Mouse (Mus musculus): ENCODE measurements at regions not wholly inside any gene's neighbourhood (a gene's known extent, or its start where the extent isn't known, plus 50 kb on each side); places are given as distances from the start of the nearest gene placed in this dataset.

DNA sequence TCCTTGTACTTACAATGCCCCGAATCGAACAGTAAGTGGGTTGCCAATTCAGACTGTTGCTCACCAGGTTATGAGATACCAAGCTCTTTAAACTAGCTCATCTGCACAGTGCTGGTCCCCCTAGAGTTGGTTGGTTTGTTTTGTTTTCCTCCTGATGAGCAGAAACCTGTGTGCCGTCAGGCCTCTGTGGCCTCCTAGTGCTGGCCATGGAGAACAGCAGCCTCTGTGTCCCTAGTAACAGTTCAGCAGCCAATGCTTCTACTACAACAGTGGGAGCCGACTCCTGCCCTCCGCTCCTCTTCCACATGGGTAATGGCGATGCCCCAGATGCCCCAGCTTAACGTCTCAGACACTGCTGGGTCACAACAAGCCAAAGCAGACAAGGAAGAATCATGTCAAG lies 209.5 kb upstream of the Mkln1 start:
- Histone ChIP-seq H3K27me3 (ENCODE audit: control insufficient read depth, insufficient read depth, low read length) (no peaks in the 10 kb centered on the region), H3K4me1 (ENCODE audit: control insufficient read depth, insufficient read depth, low read length) (no peaks in the 10 kb centered on the region), H3K9ac (replicated peaks; ENCODE audit: low read depth, low read length) (no peak overlapping the region), H3K4me2 (replicated peaks; ENCODE audit: low read depth, low read length) (no peak overlapping the region), H3K4me3 (ENCODE audit: low read depth, low read length) (no peak overlapping the region), H3K9me3 (ENCODE audit: control insufficient read depth, low read depth, low read length) (no peaks in the 10 kb centered on the region), H3K36me3 (ENCODE audit: control insufficient read depth, insufficient read depth, low read length) (no peaks in the 10 kb centered on the region), H3K27ac (ENCODE audit: low read length) (no peak overlapping the region)
- WGBS = 60% methylated on average over 7 of the region's 7 CpGs
- ATAC-seq (ENCODE audit: insufficient number of reproducible peaks, insufficient read depth, low FRiP score, low read depth) = no peak

DNA sequence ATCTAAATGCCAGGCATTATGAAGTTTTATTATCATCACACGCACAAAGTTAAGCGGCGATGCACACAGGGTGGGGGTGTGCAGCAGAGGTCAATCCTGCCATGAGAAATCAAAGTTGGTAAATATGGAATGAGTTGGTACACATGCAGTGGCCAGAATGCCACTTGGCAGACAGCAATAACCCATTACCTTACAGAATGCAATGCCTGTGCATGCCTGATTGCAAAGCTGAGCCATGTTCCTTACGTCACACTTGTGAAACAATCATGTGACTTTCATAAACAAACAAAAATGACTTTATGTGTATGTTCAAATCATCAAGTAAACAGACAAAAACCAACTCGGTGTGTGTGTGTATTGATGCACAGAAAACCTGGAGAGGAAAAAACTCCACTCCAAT lies 208.5 kb upstream of the Mkln1 start:
- WGBS = 61% methylated on average over 5 of the region's 5 CpGs
- no peak for ATAC-seq (ENCODE audit: insufficient number of reproducible peaks, insufficient read depth, low FRiP score, low read depth)
- Histone ChIP-seq H3K9ac (replicated peaks; ENCODE audit: low read depth, low read length) (no peak overlapping the region), H3K4me2 (replicated peaks; ENCODE audit: low read depth, low read length) (no peak overlapping the region), H3K4me1 (ENCODE audit: control insufficient read depth, insufficient read depth, low read length) (no peaks in the 10 kb centered on the region), H3K9me3 (ENCODE audit: control insufficient read depth, low read depth, low read length) (no peaks in the 10 kb centered on the region), H3K36me3 (ENCODE audit: control insufficient read depth, insufficient read depth, low read length) (no peaks in the 10 kb centered on the region), H3K4me3 (ENCODE audit: low read depth, low read length) (no peak overlapping the region), H3K27ac (ENCODE audit: low read length) (no peak overlapping the region), H3K27me3 (ENCODE audit: control insufficient read depth, insufficient read depth, low read length) (no peaks in the 10 kb centered on the region)

- ATAC-seq (ENCODE audit: insufficient number of reproducible peaks, insufficient read depth, low FRiP score, low read depth) = no peak
- Histone ChIP-seq H3K27ac (ENCODE audit: low read length) (no peak overlapping the region), H3K27me3 (ENCODE audit: control insufficient read depth, insufficient read depth, low read length) (no peaks in the 10 kb centered on the region), H3K4me3 (ENCODE audit: low read depth, low read length) (no peak overlapping the region), H3K9ac (replicated peaks; ENCODE audit: low read depth, low read length) (no peak overlapping the region), H3K4me1 (ENCODE audit: control insufficient read depth, insufficient read depth, low read length) (no peaks in the 10 kb centered on the region), H3K9me3 (ENCODE audit: control insufficient read depth, low read depth, low read length) (no peaks in the 10 kb centered on the region), H3K4me2 (replicated peaks; ENCODE audit: low read depth, low read length) (no peak overlapping the region), H3K36me3 (ENCODE audit: control insufficient read depth, insufficient read depth, low read length) (no peaks in the 10 kb centered on the region)
- WGBS = 44% methylated on average over 5 of the region's 5 CpGs
Observed at GRCm38 (mm10) chr6:31190628-31191373, 207.7 kb upstream of the Mkln1 start.

- H3K4me2 ChIP-seq (replicated peaks; ENCODE audit: low read depth, low read length) = no peak overlapping the region
- no peak overlapping the region for H3K27ac ChIP-seq (ENCODE audit: low read length)
- ATAC-seq (ENCODE audit: insufficient number of reproducible peaks, insufficient read depth, low FRiP score, low read depth) = peak; percentile 57; the same call in 1 of the 2 replicates
- H3K27me3 ChIP-seq (ENCODE audit: control insufficient read depth, insufficient read depth, low read length) = no peaks in the 10 kb centered on the region
- no peak overlapping the region for H3K9ac ChIP-seq (replicated peaks; ENCODE audit: low read depth, low read length)
- H3K36me3 ChIP-seq (ENCODE audit: control insufficient read depth, insufficient read depth, low read length) = no peaks in the 10 kb centered on the region
- H3K4me3 ChIP-seq (ENCODE audit: low read depth, low read length) = no peak overlapping the region
- H3K9me3 ChIP-seq (ENCODE audit: control insufficient read depth, low read depth, low read length) = no peaks in the 10 kb centered on the region
- 70% methylated on average over 14 of the region's 14 CpGs for WGBS
- H3K4me1 ChIP-seq (ENCODE audit: control insufficient read depth, insufficient read depth, low read length) = no peaks in the 10 kb centered on the region
Observed at GRCm38 (mm10) chr6:31191577-31191976, 207.0 kb upstream of the Mkln1 start.

- no peaks in the 10 kb centered on the region for H3K4me1 ChIP-seq (ENCODE audit: control insufficient read depth, insufficient read depth, low read length)
- H3K9me3 ChIP-seq (ENCODE audit: control insufficient read depth, low read depth, low read length) = no peaks in the 10 kb centered on the region
- ATAC-seq (ENCODE audit: insufficient number of reproducible peaks, insufficient read depth, low FRiP score, low read depth) = no peak
- no peaks in the 10 kb centered on the region for H3K27me3 ChIP-seq (ENCODE audit: control insufficient read depth, insufficient read depth, low read length)
- no peak overlapping the region for H3K4me3 ChIP-seq (ENCODE audit: low read depth, low read length)
- no peak overlapping the region for H3K9ac ChIP-seq (replicated peaks; ENCODE audit: low read depth, low read length)
- no peaks in the 10 kb centered on the region for H3K36me3 ChIP-seq (ENCODE audit: control insufficient read depth, insufficient read depth, low read length)
- 71% methylated on average over 4 of the region's 4 CpGs for WGBS
- H3K27ac ChIP-seq (ENCODE audit: low read length) = no peak overlapping the region
- H3K4me2 ChIP-seq (replicated peaks; ENCODE audit: low read depth, low read length) = no peak overlapping the region
Observed at GRCm38 (mm10) chr6:31192197-31192596, 206.3 kb upstream of the Mkln1 start.

- ATAC-seq (ENCODE audit: insufficient number of reproducible peaks, insufficient read depth, low FRiP score, low read depth) = no peak
- no peak overlapping the region for H3K27ac ChIP-seq (ENCODE audit: low read length)
- 86% methylated on average over 5 of the region's 5 CpGs for WGBS
- no peaks in the 10 kb centered on the region for H3K27me3 ChIP-seq (ENCODE audit: control insufficient read depth, insufficient read depth, low read length)
- H3K9ac ChIP-seq (replicated peaks; ENCODE audit: low read depth, low read length) = no peak overlapping the region
- H3K4me3 ChIP-seq (ENCODE audit: low read depth, low read length) = no peak overlapping the region
- H3K4me2 ChIP-seq (replicated peaks; ENCODE audit: low read depth, low read length) = no peak overlapping the region
- no peaks in the 10 kb centered on the region for H3K9me3 ChIP-seq (ENCODE audit: control insufficient read depth, low read depth, low read length)
- no peaks in the 10 kb centered on the region for H3K4me1 ChIP-seq (ENCODE audit: control insufficient read depth, insufficient read depth, low read length)
- H3K36me3 ChIP-seq (ENCODE audit: control insufficient read depth, insufficient read depth, low read length) = no peaks in the 10 kb centered on the region
Observed at GRCm38 (mm10) chr6:31193202-31193601, 205.3 kb upstream of the Mkln1 start.

DNA sequence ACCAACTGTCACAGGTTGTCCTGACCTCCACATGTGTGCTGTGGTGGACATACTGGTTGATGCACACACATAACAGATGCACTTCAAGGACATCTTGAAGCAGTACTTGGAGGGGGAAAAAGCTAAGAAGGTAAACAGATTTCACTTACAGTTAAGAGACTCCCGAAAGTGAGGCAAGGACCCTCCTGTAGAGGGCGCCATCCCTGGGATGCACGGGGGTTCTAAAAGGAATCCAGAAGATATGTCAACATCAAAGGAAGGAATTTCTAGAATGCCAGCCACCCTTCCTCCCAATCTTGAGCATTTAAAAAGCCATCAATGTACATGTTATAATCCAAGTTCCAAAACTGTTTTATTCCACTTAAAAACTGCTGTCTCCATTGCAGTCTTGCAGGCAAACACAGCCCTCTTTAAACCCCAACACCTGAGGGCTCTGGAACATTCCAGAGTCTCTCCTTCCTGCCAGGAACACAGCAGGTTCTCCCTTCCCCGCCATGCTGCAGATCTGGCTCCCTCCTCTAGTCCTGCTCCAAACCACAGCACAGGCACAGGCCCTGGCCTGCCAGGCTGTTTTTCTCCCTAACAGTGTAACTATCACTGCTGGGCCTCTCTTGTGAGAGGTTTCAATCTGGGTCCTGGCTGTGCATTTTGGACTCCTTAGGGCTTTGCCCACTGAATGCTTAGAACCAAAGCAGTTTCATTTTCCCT lies 200.8 kb upstream of the Mkln1 start:
- H3K9ac ChIP-seq (replicated peaks; ENCODE audit: low read depth, low read length) = no peak overlapping the region
- no peaks in the 10 kb centered on the region for H3K27me3 ChIP-seq (ENCODE audit: control insufficient read depth, insufficient read depth, low read length)
- 55% methylated on average over 4 of the region's 4 CpGs for WGBS
- no peak for ATAC-seq (ENCODE audit: insufficient number of reproducible peaks, insufficient read depth, low FRiP score, low read depth)
- H3K36me3 ChIP-seq (ENCODE audit: control insufficient read depth, insufficient read depth, low read length) = no peaks in the 10 kb centered on the region
- H3K27ac ChIP-seq (ENCODE audit: low read length) = no peak overlapping the region
- no peak overlapping the region for H3K4me3 ChIP-seq (ENCODE audit: low read depth, low read length)
- H3K4me1 ChIP-seq (ENCODE audit: control insufficient read depth, insufficient read depth, low read length) = no peaks in the 10 kb centered on the region
- H3K4me2 ChIP-seq (replicated peaks; ENCODE audit: low read depth, low read length) = no peak overlapping the region
- no peaks in the 10 kb centered on the region for H3K9me3 ChIP-seq (ENCODE audit: control insufficient read depth, low read depth, low read length)

- Histone ChIP-seq H3K4me3 (ENCODE audit: low read depth, low read length) (no peak overlapping the region), H3K36me3 (ENCODE audit: control insufficient read depth, insufficient read depth, low read length) (no peaks in the 10 kb centered on the region), H3K9ac (replicated peaks; ENCODE audit: low read depth, low read length) (no peak overlapping the region), H3K4me2 (replicated peaks; ENCODE audit: low read depth, low read length) (no peak overlapping the region), H3K27ac (ENCODE audit: low read length) (no peak overlapping the region), H3K9me3 (ENCODE audit: control insufficient read depth, low read depth, low read length) (no peaks in the 10 kb centered on the region), H3K27me3 (ENCODE audit: control insufficient read depth, insufficient read depth, low read length) (no peaks in the 10 kb centered on the region), H3K4me1 (ENCODE audit: control insufficient read depth, insufficient read depth, low read length) (no peaks in the 10 kb centered on the region)
- WGBS = 70% methylated on average over 8 of the region's 8 CpGs
- no peak for ATAC-seq (ENCODE audit: insufficient number of reproducible peaks, insufficient read depth, low FRiP score, low read depth)
Observed at GRCm38 (mm10) chr6:31198340-31198739, 200.2 kb upstream of the Mkln1 start.

All from stomach, embryonic 14.5 days (tissue).